Mouse (Mus musculus): ENCODE results near the gene Cep112. TPM values are rescaled to one million over a fixed set of nuclear protein-coding genes. Genes with fewer than 3 reads are reported as not detected.

Gene Cep112
- total and polyA plus RNA-seq, 2 experiments from 2014 or later = 8.6 to 17.2 TPM

GRCm38 (mm10) chr11:108476226-108476625 lies 51.2 kb downstream of the Cep112 start:
- Histone ChIP-seq H3K4me3 (ENCODE audit: low read depth, low read length) (no peak overlapping the region), H3K4me2 (ENCODE audit: low read depth) (no peak overlapping the region), H3K27me3 (ENCODE audit: insufficient read depth, low read length) (no peaks in the 10 kb centered on the region), H3K9me3 (ENCODE audit: low read length) (no peaks in the 10 kb centered on the region), H3K36me3 (ENCODE audit: insufficient read depth) (no peaks in the 10 kb centered on the region), H3K9ac (no peak overlapping the region), H3K27ac (ENCODE audit: low read depth, low read length) (no peak overlapping the region), H3K4me1 (ENCODE audit: insufficient read depth) (no peaks in the 10 kb centered on the region)
- WGBS = 81% methylated on average over 1 of the region's 1 CpGs
- no peak for ATAC-seq
- DNase-seq = no peak
- no peak for TF ChIP-seq CTCF (IDR thresholded peaks at IDR 0.05; ENCODE audit: low read depth)

GRCm38 (mm10) chr11:108483976-108484375 lies 59.0 kb downstream of the Cep112 start:
- no peaks in the 10 kb centered on the region for H3K9me3 ChIP-seq (ENCODE audit: low read length)
- no peak overlapping the region for H3K4me2 ChIP-seq (ENCODE audit: low read depth)
- H3K27ac ChIP-seq (ENCODE audit: low read depth, low read length) = no peak overlapping the region
- H3K4me1 ChIP-seq (ENCODE audit: insufficient read depth) = no peaks in the 10 kb centered on the region
- H3K9ac ChIP-seq = no peak overlapping the region
- DNase-seq (no peak), ATAC-seq (no peak)
- 55% methylated on average over 4 of the region's 4 CpGs for WGBS
- no peak for TF ChIP-seq CTCF (IDR thresholded peaks at IDR 0.05; ENCODE audit: low read depth)
- no peaks in the 10 kb centered on the region for H3K27me3 ChIP-seq (ENCODE audit: insufficient read depth, low read length)
- H3K36me3 ChIP-seq (ENCODE audit: insufficient read depth) = no peaks in the 10 kb centered on the region
- H3K4me3 ChIP-seq (ENCODE audit: low read depth, low read length) = no peak overlapping the region

- TF ChIP-seq CTCF (IDR thresholded peaks at IDR 0.05; ENCODE audit: low read depth) = no peak
- Histone ChIP-seq H3K9ac (no peak overlapping the region), H3K4me2 (ENCODE audit: low read depth) (no peak overlapping the region), H3K4me3 (ENCODE audit: low read depth, low read length) (no peak overlapping the region), H3K27me3 (ENCODE audit: insufficient read depth, low read length) (no peaks in the 10 kb centered on the region), H3K36me3 (ENCODE audit: insufficient read depth) (no peaks in the 10 kb centered on the region), H3K9me3 (ENCODE audit: low read length) (no peaks in the 10 kb centered on the region), H3K27ac (ENCODE audit: low read depth, low read length) (no peak overlapping the region), H3K4me1 (ENCODE audit: insufficient read depth) (no peaks in the 10 kb centered on the region)
- DNase-seq = no peak
- WGBS = 89% methylated on average over 2 of the region's 2 CpGs
- no peak for ATAC-seq
These were observed 63.3 kb downstream of the Cep112 start for GRCm38 (mm10) chr11:108488256-108488655.

GRCm38 (mm10) chr11:108489863-108490262 lies 64.9 kb downstream of the Cep112 start:
- no peak overlapping the region for H3K4me2 ChIP-seq (ENCODE audit: low read depth)
- H3K27ac ChIP-seq (ENCODE audit: low read depth, low read length) = no peak overlapping the region
- TF ChIP-seq CTCF (IDR thresholded peaks at IDR 0.05; ENCODE audit: low read depth) = no peak
- no peaks in the 10 kb centered on the region for H3K9me3 ChIP-seq (ENCODE audit: low read length)
- WGBS = 92% methylated on average over 4 of the region's 4 CpGs
- no peaks in the 10 kb centered on the region for H3K36me3 ChIP-seq (ENCODE audit: insufficient read depth)
- no peaks in the 10 kb centered on the region for H3K4me1 ChIP-seq (ENCODE audit: insufficient read depth)
- H3K27me3 ChIP-seq (ENCODE audit: insufficient read depth, low read length) = no peaks in the 10 kb centered on the region
- ATAC-seq (no peak), DNase-seq (no peak)
- no peak overlapping the region for H3K9ac ChIP-seq
- H3K4me3 ChIP-seq (ENCODE audit: low read depth, low read length) = no peak overlapping the region

GRCm38 (mm10) chr11:108508190-108508589 lies 83.2 kb downstream of the Cep112 start:
- no peak overlapping the region for H3K4me3 ChIP-seq (ENCODE audit: low read depth, low read length)
- no peak for TF ChIP-seq CTCF (IDR thresholded peaks at IDR 0.05; ENCODE audit: low read depth)
- no peak for ATAC-seq
- WGBS = 89% methylated on average over 5 of the region's 5 CpGs
- H3K9ac ChIP-seq = no peak overlapping the region
- no peaks in the 10 kb centered on the region for H3K36me3 ChIP-seq (ENCODE audit: insufficient read depth)
- H3K4me1 ChIP-seq (ENCODE audit: insufficient read depth) = no peaks in the 10 kb centered on the region
- H3K27ac ChIP-seq (ENCODE audit: low read depth, low read length) = no peak overlapping the region
- H3K4me2 ChIP-seq (ENCODE audit: low read depth) = no peak overlapping the region
- no peaks in the 10 kb centered on the region for H3K27me3 ChIP-seq (ENCODE audit: insufficient read depth, low read length)
- no peak for DNase-seq
- no peaks in the 10 kb centered on the region for H3K9me3 ChIP-seq (ENCODE audit: low read length)

- Histone ChIP-seq H3K9me3 (ENCODE audit: low read length) (no peaks in the 10 kb centered on the region), H3K36me3 (ENCODE audit: insufficient read depth) (no peaks in the 10 kb centered on the region), H3K27me3 (ENCODE audit: insufficient read depth, low read length) (no peaks in the 10 kb centered on the region), H3K4me3 (ENCODE audit: low read depth, low read length) (no peak overlapping the region), H3K4me1 (ENCODE audit: insufficient read depth) (no peaks in the 10 kb centered on the region), H3K4me2 (ENCODE audit: low read depth) (no peak overlapping the region), H3K9ac (no peak overlapping the region), H3K27ac (ENCODE audit: low read depth, low read length) (no peak overlapping the region)
- TF ChIP-seq CTCF (IDR thresholded peaks at IDR 0.05; ENCODE audit: low read depth) = no peak
- ATAC-seq (no peak), DNase-seq (no peak)
- 80% methylated on average over 5 of the region's 5 CpGs for WGBS
These were observed 102.9 kb downstream of the Cep112 start for GRCm38 (mm10) chr11:108527725-108528363.

GRCm38 (mm10) chr11:108532901-108533300 lies 107.9 kb downstream of the Cep112 start:
- H3K4me3 ChIP-seq (ENCODE audit: low read depth, low read length) = no peak overlapping the region
- H3K4me1 ChIP-seq (ENCODE audit: insufficient read depth) = no peaks in the 10 kb centered on the region
- no peaks in the 10 kb centered on the region for H3K36me3 ChIP-seq (ENCODE audit: insufficient read depth)
- no peak overlapping the region for H3K9ac ChIP-seq
- H3K27me3 ChIP-seq (ENCODE audit: insufficient read depth, low read length) = no peaks in the 10 kb centered on the region
- TF ChIP-seq CTCF (IDR thresholded peaks at IDR 0.05; ENCODE audit: low read depth) = no peak
- H3K27ac ChIP-seq (ENCODE audit: low read depth, low read length) = no peak overlapping the region
- DNase-seq = no peak
- no peaks in the 10 kb centered on the region for H3K9me3 ChIP-seq (ENCODE audit: low read length)
- no peak overlapping the region for H3K4me2 ChIP-seq (ENCODE audit: low read depth)
- 69% methylated on average over 1 of the region's 1 CpGs for WGBS
- ATAC-seq = no peak

Data from forebrain, postnatal 0 days (tissue).